Mouse (Mus musculus) kidney, embryonic 14.5 days (tissue): ENCODE results near the gene Lrp5. TPM values are rescaled to one million over a fixed set of nuclear protein-coding genes. Genes with fewer than 3 reads are reported as not detected.

Experiments used
- ATAC-seq: fragments of 200-750 bp; cut with Nextera tagmentation; 2 replicates; pipeline ENCODE4 v1.8.0; 2017; ENCODE audit warnings: moderate number of reproducible peaks, mild to moderate bottlenecking, moderate TSS enrichment, moderate library complexity; ENCODE audit not compliant: low FRiP score, low TSS enrichment
- H3K27ac ChIP-seq: fragments of 300-500 bp; sonication (generic); 2 replicates; pipeline ENCODE4 v1.5.1; 2014; ENCODE audit warnings: low read depth, mild to moderate bottlenecking, low read length, moderate library complexity, mixed read lengths
- H3K27me3 ChIP-seq: fragments of 300-500 bp; sonication (generic); 2 replicates; pipeline ENCODE4 v1.6.1; 2014; ENCODE audit warnings: mild to moderate bottlenecking, low read length; ENCODE audit not compliant: control insufficient read depth, insufficient read depth
- H3K36me3 ChIP-seq: fragments of 300-500 bp; sonication (generic); 2 replicates; pipeline ENCODE4 v1.6.1; 2014; ENCODE audit warnings: low read length, mixed read lengths; ENCODE audit not compliant: control insufficient read depth, insufficient read depth
- H3K4me1 ChIP-seq: fragments of 300-500 bp; sonication (generic); 2 replicates; pipeline ENCODE4 v1.6.1; 2014; ENCODE audit warnings: low read length, mixed read lengths; ENCODE audit not compliant: control insufficient read depth, insufficient read depth
- H3K4me2 ChIP-seq: fragments of 300-500 bp; sonication (generic); replicated peaks from 2 replicates; pipeline ENCODE4 v1.6.1; 2014; ENCODE audit warnings: low read depth, mild to moderate bottlenecking, low read length
- H3K4me3 ChIP-seq: fragments of 300-500 bp; sonication (generic); 2 replicates; pipeline ENCODE4 v1.5.1; 2014; ENCODE audit warnings: mild to moderate bottlenecking, low read length
- H3K9ac ChIP-seq: fragments of 300-500 bp; sonication (generic); 2 replicates; pipeline ENCODE4 v1.6.1; 2014; ENCODE audit warnings: low read depth, mild to moderate bottlenecking, low read length, moderate library complexity
- H3K9me3 ChIP-seq: fragments of 300-500 bp; sonication (generic); 2 replicates; pipeline ENCODE4 v1.6.1; 2016; ENCODE audit warnings: low read length; ENCODE audit not compliant: control insufficient read depth
- WGBS: fragments of 180-500 bp; shearing (Covaris S2); extraction: QIAGEN DNeasy Blood & Tissue Kit; methylation state at CpG from one replicate; pipeline ENCODE4 v1.1.7; 2014; 5-methylcytosine and 5-hydroxymethylcytosine counted together
- polyA plus RNA-seq: library from polyadenylated mRNA; unstranded; fragments of >200 nt; fragmentation: Nextera tagmentation; extraction: Ambion mirVana; gene quantifications from 2 replicates; pipeline ENCODE4 v1.2.1, GENCODE M21; 2014

The Lrp5 gene
- polyA plus RNA-seq, 1 experiment from 2014 or later = 10.1 TPM

- Histone ChIP-seq H3K4me1 (0 out of 2 replicates have a peak, but pooled peaks cover 8% of the 10 kb centered on the region), H3K4me3 (no peak overlapping the region), H3K36me3 (no peaks in the 10 kb centered on the region), H3K4me2 (no peak overlapping the region), H3K9ac (no peak overlapping the region), H3K27ac (no peak overlapping the region), H3K9me3 (no peaks in the 10 kb centered on the region), H3K27me3 (no peaks in the 10 kb centered on the region)
- ATAC-seq = no peak
- 97% methylated on average over 8 of the region's 8 CpGs for WGBS
Measured at GRCm38 (mm10) chr19:3554785-3555184, 131.6 kb downstream of the Lrp5 start.

DNA sequence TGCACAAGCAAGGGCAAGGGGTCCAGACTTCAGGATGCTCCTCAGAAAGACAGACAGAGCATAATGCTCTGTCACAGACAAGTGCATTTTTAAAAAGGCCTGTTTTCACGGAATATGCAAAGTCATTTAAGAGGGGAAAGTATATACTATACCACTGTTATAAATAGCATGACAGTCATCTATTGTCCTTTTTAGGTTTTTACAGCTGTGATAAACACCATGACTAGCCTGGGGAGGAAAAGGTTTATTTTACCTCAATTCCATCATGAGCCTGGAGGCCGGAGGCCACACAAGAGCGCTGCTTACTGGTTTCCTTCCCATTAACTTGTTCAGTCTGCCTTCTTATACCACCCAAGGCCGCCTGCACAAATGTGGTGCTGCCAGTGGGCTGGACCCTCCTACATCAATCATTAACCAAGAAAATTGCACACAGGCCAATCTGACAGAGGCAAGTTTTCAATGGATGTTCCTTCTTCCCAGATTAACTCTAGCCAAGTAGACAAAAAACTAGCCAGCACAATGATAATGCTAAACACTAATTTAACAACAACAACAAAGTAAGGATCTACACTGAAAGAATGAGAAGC, 134.7 kb downstream of the Lrp5 start:
- Histone ChIP-seq H3K4me2 (no peak overlapping the region), H3K36me3 (0 out of 2 replicates have a peak, but pooled peaks cover 3% of the 10 kb centered on the region), H3K27ac (no peak overlapping the region), H3K9me3 (no peaks in the 10 kb centered on the region), H3K9ac (no peak overlapping the region), H3K4me1 (0 out of 2 replicates have a peak, but pooled peaks cover 8% of the 10 kb centered on the region), H3K4me3 (no peak overlapping the region), H3K27me3 (no peaks in the 10 kb centered on the region)
- 0 out of 2 replicates have a peak, but pooled peaks have one; percentile 52 for ATAC-seq
- 42% methylated on average over 4 of the region's 4 CpGs for WGBS

DNA sequence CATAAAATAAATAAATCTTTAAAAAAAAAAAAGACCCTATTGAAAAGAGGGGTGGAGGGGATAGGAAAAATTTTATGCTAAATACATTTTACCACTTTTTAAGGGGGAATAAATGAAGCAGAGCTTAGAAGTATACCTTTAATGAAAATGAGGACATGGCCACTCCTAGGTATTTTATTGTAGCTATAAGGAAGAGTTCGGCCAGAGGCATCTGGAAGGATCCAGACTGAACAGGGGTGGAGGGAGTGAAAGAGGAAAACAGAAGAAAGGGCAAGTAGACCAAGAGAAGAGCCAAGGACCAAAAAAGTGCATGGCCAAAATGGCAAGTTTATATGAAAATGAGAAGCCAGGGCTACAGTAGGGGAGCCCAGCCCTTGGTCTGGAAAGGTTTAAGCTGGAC, 136.3 kb downstream of the Lrp5 start:
- H3K9ac ChIP-seq = no peak overlapping the region
- 0 out of 2 replicates have a peak, but pooled peaks cover 8% of the 10 kb centered on the region for H3K4me1 ChIP-seq
- no peak overlapping the region for H3K27ac ChIP-seq
- H3K36me3 ChIP-seq = peaks cover 3% of the 10 kb centered on the region; the same call in 1 of the 2 replicates
- no peak for ATAC-seq
- H3K27me3 ChIP-seq = no peaks in the 10 kb centered on the region
- WGBS = 97% methylated on average over 1 of the region's 1 CpGs
- H3K9me3 ChIP-seq = no peaks in the 10 kb centered on the region
- H3K4me2 ChIP-seq = no peak overlapping the region
- H3K4me3 ChIP-seq = no peak overlapping the region

DNA sequence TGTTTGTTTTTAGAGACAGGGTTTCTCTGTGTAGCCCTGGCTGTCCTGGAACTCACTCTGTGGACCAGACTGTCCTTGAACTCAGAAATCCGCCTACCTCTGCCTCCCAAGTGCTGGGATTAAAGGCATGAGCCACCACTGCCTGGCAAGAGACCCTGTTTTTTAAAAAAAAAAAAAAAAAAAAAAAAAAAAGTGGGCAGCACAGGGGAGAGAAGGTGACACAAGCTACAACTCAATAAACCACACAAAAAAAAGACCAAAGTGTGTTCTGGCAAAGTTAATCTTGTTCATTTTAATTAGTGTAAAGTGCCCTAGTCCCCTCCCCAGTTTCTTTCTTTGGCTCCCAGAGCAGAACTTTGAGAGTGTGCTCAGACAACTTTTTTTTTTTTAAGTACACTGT, 137.1 kb downstream of the Lrp5 start:
- Histone ChIP-seq H3K9ac (no peak overlapping the region), H3K27ac (no peak overlapping the region), H3K36me3 (peaks cover 3% of the 10 kb centered on the region; the same call in 1 of the 2 replicates), H3K4me3 (no peak overlapping the region), H3K27me3 (no peaks in the 10 kb centered on the region), H3K9me3 (no peaks in the 10 kb centered on the region), H3K4me2 (no peak overlapping the region), H3K4me1 (0 out of 2 replicates have a peak, but pooled peaks cover 8% of the 10 kb centered on the region)
- WGBS = 94% methylated on average over 1 of the region's 1 CpGs
- ATAC-seq = no peak

GRCm38 (mm10) chr19:3548311-3548710, 138.1 kb downstream of the Lrp5 start:
- no peak for ATAC-seq
- no peaks in the 10 kb centered on the region for H3K9me3 ChIP-seq
- H3K4me2 ChIP-seq = no peak overlapping the region
- H3K4me3 ChIP-seq = no peak overlapping the region
- no peak overlapping the region for H3K27ac ChIP-seq
- H3K27me3 ChIP-seq = no peaks in the 10 kb centered on the region
- 88% methylated on average over 1 of the region's 1 CpGs for WGBS
- H3K9ac ChIP-seq = no peak overlapping the region
- H3K36me3 ChIP-seq = peaks cover 10% of the 10 kb centered on the region
- 0 out of 2 replicates have a peak, but pooled peaks cover 8% of the 10 kb centered on the region for H3K4me1 ChIP-seq

GRCm38 (mm10) chr19:3544995-3545394, 141.4 kb downstream of the Lrp5 start:
- H3K36me3 ChIP-seq = peaks cover 23% of the 10 kb centered on the region
- no peaks in the 10 kb centered on the region for H3K27me3 ChIP-seq
- H3K9ac ChIP-seq = no peak overlapping the region
- no peak for ATAC-seq
- H3K9me3 ChIP-seq = no peaks in the 10 kb centered on the region
- H3K4me1 ChIP-seq = no peaks in the 10 kb centered on the region
- H3K27ac ChIP-seq = no peak overlapping the region
- WGBS = 93% methylated on average over 2 of the region's 2 CpGs
- no peak overlapping the region for H3K4me3 ChIP-seq
- H3K4me2 ChIP-seq = no peak overlapping the region

GRCm38 (mm10) chr19:3542591-3542990, 143.8 kb downstream of the Lrp5 start:
- WGBS = 97% methylated on average over 4 of the region's 4 CpGs
- no peaks in the 10 kb centered on the region for H3K4me1 ChIP-seq
- ATAC-seq = no peak

DNA sequence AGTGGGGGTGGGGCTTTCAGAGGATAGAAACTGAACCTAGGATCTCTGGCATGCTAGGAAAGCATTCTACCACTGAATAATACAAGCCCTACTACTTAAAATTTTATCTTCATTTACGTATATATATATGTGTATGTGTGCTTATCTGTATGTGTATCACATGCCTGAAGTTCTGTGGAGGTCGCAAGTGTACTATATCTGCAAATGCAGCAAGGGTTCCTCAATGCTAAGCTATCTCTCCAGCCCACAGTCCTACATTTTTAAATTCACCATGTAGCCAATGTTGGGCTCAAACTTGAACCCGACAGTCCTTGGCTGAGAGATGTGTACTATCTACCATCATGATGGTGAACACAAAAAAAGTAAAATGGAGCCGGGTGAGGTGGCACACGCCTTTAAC, 145.4 kb downstream of the Lrp5 start:
- 95% methylated on average over 5 of the region's 5 CpGs for WGBS
- no peaks in the 10 kb centered on the region for H3K4me1 ChIP-seq
- H3K36me3 ChIP-seq = peaks cover 23% of the 10 kb centered on the region
- no peaks in the 10 kb centered on the region for H3K9me3 ChIP-seq
- no peak for ATAC-seq
- no peaks in the 10 kb centered on the region for H3K27me3 ChIP-seq
- H3K4me2 ChIP-seq = no peak overlapping the region
- H3K9ac ChIP-seq = no peak overlapping the region
- H3K4me3 ChIP-seq = no peak overlapping the region
- H3K27ac ChIP-seq = no peak overlapping the region

More at GRCm38 (mm10) chr19:3542591-3542990, 143.8 kb downstream of the Lrp5 start:
- H3K9me3 ChIP-seq = no peaks in the 10 kb centered on the region
- no peak overlapping the region for H3K9ac ChIP-seq
- no peak overlapping the region for H3K4me2 ChIP-seq
- no peaks in the 10 kb centered on the region for H3K27me3 ChIP-seq
- H3K27ac ChIP-seq = no peak overlapping the region
- no peak overlapping the region for H3K4me3 ChIP-seq
- H3K36me3 ChIP-seq = peaks cover 26% of the 10 kb centered on the region

- Histone ChIP-seq H3K9me3 (no peaks in the 10 kb centered on the region), H3K27ac (no peak overlapping the region), H3K36me3 (peaks cover 23% of the 10 kb centered on the region), H3K4me3 (no peak overlapping the region), H3K4me1 (no peaks in the 10 kb centered on the region), H3K4me2 (no peak overlapping the region), H3K27me3 (no peaks in the 10 kb centered on the region), H3K9ac (no peak overlapping the region)
- ATAC-seq = no peak
- WGBS = 96% methylated on average over 2 of the region's 2 CpGs
Measured at GRCm38 (mm10) chr19:3540254-3540653, 146.1 kb downstream of the Lrp5 start.
